Mouse (Mus musculus): Measurements from ENCODE around the gene Pcca. TPM values are rescaled to one million over a fixed set of nuclear protein-coding genes. Genes with fewer than 3 reads are reported as not detected.
A peak's percentile ranks its signal among the peaks of the same experiment; 100 is the strongest.

The Pcca gene
- total RNA-seq (2014; rRNA removed), result 46.7 and 54.1 TPM in 2 replicates
- 26.3 and 28.8 TPM in 2 replicates for polyA plus RNA-seq (2012; rRNA removed)

GRCm38 (mm10) chr14:122534017-122534924 is at the start of gene Pcca:
Gene Pcca (plus strand): TSS chr14:122534324.
- DNase-seq (ENCODE audit: extremely low read depth, low read depth, low spot score), result peak; percentile 95

GRCm38 (mm10) chr14:122484458-122484843 is 49.7 kb upstream of the Pcca start:
- H3K4me1 ChIP-seq (ENCODE audit: control insufficient read depth, insufficient read depth, low read length), result no peaks in the 10 kb centered on the region; the same call in 1 of the 2 replicates
- TF ChIP-seq CTCF (IDR thresholded peaks at IDR 0.05; ENCODE audit: low read depth, low read length) (no peak), POLR2A (IDR thresholded peaks at IDR 0.05; ENCODE audit: extremely low read depth, insufficient read depth, low read length) (no peak)
- no peak overlapping the region for H3K27ac ChIP-seq (replicated peaks; ENCODE audit: insufficient read depth, low read depth, low read length)
- 11% methylated on average over 4 of the region's 4 CpGs for WGBS
- H3K36me3 ChIP-seq (ENCODE audit: control insufficient read depth, insufficient read depth, low read length), result no peaks in the 10 kb centered on the region
- no peak overlapping the region for H3K4me3 ChIP-seq (ENCODE audit: insufficient read depth, low read depth, low read length)
- no peak for DNase-seq (ENCODE audit: extremely low read depth, low read depth, low spot score)
- H3K79me2 ChIP-seq (ENCODE audit: control insufficient read depth, insufficient read depth, low read length), result no peaks in the 10 kb centered on the region
- H3K9ac ChIP-seq (ENCODE audit: low read depth, low read length), result no peak overlapping the region
- peaks cover 26% of the 10 kb centered on the region; the same call in 1 of the 2 replicates for H3K27me3 ChIP-seq (ENCODE audit: control insufficient read depth, insufficient read depth, low read length)

More at GRCm38 (mm10) chr14:122534017-122534924, at the start of gene Pcca:
- no peaks in the 10 kb centered on the region for H3K27me3 ChIP-seq (ENCODE audit: control insufficient read depth, insufficient read depth, low read length)
- peak within 1 kb of the TSS; percentile 87 for H3K9ac ChIP-seq (ENCODE audit: low read depth, low read length)
- no peaks in the 10 kb centered on the region for H3K36me3 ChIP-seq (ENCODE audit: control insufficient read depth, insufficient read depth, low read length)
- WGBS, result 2% methylated on average over 54 of the region's 54 CpGs
- peak within 1 kb of the TSS; percentile 72 for H3K27ac ChIP-seq (replicated peaks; ENCODE audit: insufficient read depth, low read depth, low read length)
- H3K4me1 ChIP-seq (ENCODE audit: control insufficient read depth, insufficient read depth, low read length), result peaks cover 14% of the 10 kb centered on the region
- peak within 1 kb of the TSS; percentile 83 for H3K4me3 ChIP-seq (ENCODE audit: insufficient read depth, low read depth, low read length)
- no peak for TF ChIP-seq CTCF (IDR thresholded peaks at IDR 0.05; ENCODE audit: low read depth, low read length)
- TF ChIP-seq POLR2A (IDR thresholded peaks at IDR 0.05; ENCODE audit: extremely low read depth, insufficient read depth, low read length), result peak; percentile 75
- peaks cover 9% of the 10 kb centered on the region for H3K79me2 ChIP-seq (ENCODE audit: control insufficient read depth, insufficient read depth, low read length)

- peak; percentile 24 for DNase-seq (ENCODE audit: extremely low read depth, low read depth, low spot score)
- Histone ChIP-seq H3K4me3 (ENCODE audit: insufficient read depth, low read depth, low read length) (no peak overlapping the region), H3K27ac (replicated peaks; ENCODE audit: insufficient read depth, low read depth, low read length) (no peak overlapping the region), H3K27me3 (ENCODE audit: control insufficient read depth, insufficient read depth, low read length) (peaks cover 26% of the 10 kb centered on the region; the same call in 1 of the 2 replicates), H3K36me3 (ENCODE audit: control insufficient read depth, insufficient read depth, low read length) (no peaks in the 10 kb centered on the region), H3K9ac (ENCODE audit: low read depth, low read length) (no peak overlapping the region), H3K79me2 (ENCODE audit: control insufficient read depth, insufficient read depth, low read length) (no peaks in the 10 kb centered on the region), H3K4me1 (ENCODE audit: control insufficient read depth, insufficient read depth, low read length) (no peaks in the 10 kb centered on the region; the same call in 1 of the 2 replicates)
- WGBS, result 4% methylated on average over 24 of the region's 24 CpGs
- TF ChIP-seq POLR2A (IDR thresholded peaks at IDR 0.05; ENCODE audit: extremely low read depth, insufficient read depth, low read length) (no peak), CTCF (IDR thresholded peaks at IDR 0.05; ENCODE audit: low read depth, low read length) (no peak)
Observed at GRCm38 (mm10) chr14:122484844-122485551, 49.1 kb upstream of the Pcca start.

GRCm38 (mm10) chr14:122485635-122486181 is 48.4 kb upstream of the Pcca start:
- 4% methylated on average over 12 of the region's 12 CpGs for WGBS
- TF ChIP-seq CTCF (IDR thresholded peaks at IDR 0.05; ENCODE audit: low read depth, low read length) (no peak), POLR2A (IDR thresholded peaks at IDR 0.05; ENCODE audit: extremely low read depth, insufficient read depth, low read length) (no peak)

GRCm38 (mm10) chr14:122486611-122487010 is 47.5 kb upstream of the Pcca start:
- H3K36me3 ChIP-seq (ENCODE audit: control insufficient read depth, insufficient read depth, low read length), result no peaks in the 10 kb centered on the region
- no peak for TF ChIP-seq CTCF (IDR thresholded peaks at IDR 0.05; ENCODE audit: low read depth, low read length)
- no peak for TF ChIP-seq POLR2A (IDR thresholded peaks at IDR 0.05; ENCODE audit: extremely low read depth, insufficient read depth, low read length)
- H3K79me2 ChIP-seq (ENCODE audit: control insufficient read depth, insufficient read depth, low read length), result no peaks in the 10 kb centered on the region
- no peak overlapping the region for H3K4me3 ChIP-seq (ENCODE audit: insufficient read depth, low read depth, low read length)
- no peaks in the 10 kb centered on the region; the same call in 1 of the 2 replicates for H3K4me1 ChIP-seq (ENCODE audit: control insufficient read depth, insufficient read depth, low read length)
- H3K27ac ChIP-seq (replicated peaks; ENCODE audit: insufficient read depth, low read depth, low read length), result no peak overlapping the region
- no peak overlapping the region for H3K9ac ChIP-seq (ENCODE audit: low read depth, low read length)
- H3K27me3 ChIP-seq (ENCODE audit: control insufficient read depth, insufficient read depth, low read length), result peaks cover 36% of the 10 kb centered on the region
- WGBS, result 19% methylated on average over 1 of the region's 1 CpGs
- no peak for DNase-seq (ENCODE audit: extremely low read depth, low read depth, low spot score)

More at GRCm38 (mm10) chr14:122485635-122486181, 48.4 kb upstream of the Pcca start:
- H3K9ac ChIP-seq (ENCODE audit: low read depth, low read length), result no peak overlapping the region
- H3K4me3 ChIP-seq (ENCODE audit: insufficient read depth, low read depth, low read length), result no peak overlapping the region
- H3K27me3 ChIP-seq (ENCODE audit: control insufficient read depth, insufficient read depth, low read length), result peaks cover 31% of the 10 kb centered on the region
- DNase-seq (ENCODE audit: extremely low read depth, low read depth, low spot score), result no peak
- H3K79me2 ChIP-seq (ENCODE audit: control insufficient read depth, insufficient read depth, low read length), result no peaks in the 10 kb centered on the region
- no peaks in the 10 kb centered on the region; the same call in 1 of the 2 replicates for H3K4me1 ChIP-seq (ENCODE audit: control insufficient read depth, insufficient read depth, low read length)
- H3K36me3 ChIP-seq (ENCODE audit: control insufficient read depth, insufficient read depth, low read length), result no peaks in the 10 kb centered on the region
- H3K27ac ChIP-seq (replicated peaks; ENCODE audit: insufficient read depth, low read depth, low read length), result no peak overlapping the region
